Mouse (Mus musculus) layer of hippocampus, adult 9-11 months (tissue): Measurements from ENCODE around the gene Spsb4.

Experiments
- DNase-seq: peaks from one replicate; pipeline ENCODE4 v3.0.0; 2022

Gene Spsb4

GRCm38 (mm10) chr9:97018677-97019147, at the start of gene Spsb4:
Gene Spsb4 (minus strand): TSS chr9:97018843.
- peak; percentile 54 for DNase-seq

GRCm38 (mm10) chr9:97067761-97068160, 49.1 kb upstream of the Spsb4 start:
- DNase-seq, result no peak

GRCm38 (mm10) chr9:97065885-97066284, 47.2 kb upstream of the Spsb4 start:
- DNase-seq, result no peak

GRCm38 (mm10) chr9:97065216-97065615, 46.6 kb upstream of the Spsb4 start:
- no peak for DNase-seq

- DNase-seq, result no peak
These were observed 45.5 kb upstream of the Spsb4 start for GRCm38 (mm10) chr9:97064161-97064560.

GRCm38 (mm10) chr9:97061696-97062095, 43.1 kb upstream of the Spsb4 start:
- DNase-seq, result no peak

GRCm38 (mm10) chr9:97056541-97057338, 38.1 kb upstream of the Spsb4 start:
- DNase-seq, result no peak

GRCm38 (mm10) chr9:97055906-97056305, 37.3 kb upstream of the Spsb4 start:
- no peak for DNase-seq

- no peak for DNase-seq
These were observed 32.5 kb upstream of the Spsb4 start for GRCm38 (mm10) chr9:97051176-97051575.

- no peak for DNase-seq
These were observed 27.6 kb upstream of the Spsb4 start for GRCm38 (mm10) chr9:97046240-97046639.

GRCm38 (mm10) chr9:97041633-97042032, 23.0 kb upstream of the Spsb4 start:
- DNase-seq, result no peak

- DNase-seq, result no peak
These were observed 19.4 kb upstream of the Spsb4 start for GRCm38 (mm10) chr9:97038010-97038409.

GRCm38 (mm10) chr9:97036656-97037055, 18.0 kb upstream of the Spsb4 start:
- no peak for DNase-seq

- DNase-seq, result no peak
These were observed 8.7 kb upstream of the Spsb4 start for GRCm38 (mm10) chr9:97027361-97027760.

- no peak for DNase-seq
These were observed 7.4 kb upstream of the Spsb4 start for GRCm38 (mm10) chr9:97026006-97026405.

- no peak for DNase-seq
These were observed 5.8 kb upstream of the Spsb4 start for GRCm38 (mm10) chr9:97024451-97024850.

- no peak for DNase-seq
These were observed 4.3 kb upstream of the Spsb4 start for GRCm38 (mm10) chr9:97022948-97023347.

GRCm38 (mm10) chr9:97022371-97022770, 3.7 kb upstream of the Spsb4 start:
- no peak for DNase-seq

GRCm38 (mm10) chr9:97020152-97020551, 1.5 kb upstream of the Spsb4 start:
- DNase-seq, result no peak

- no peak for DNase-seq
These were observed 1.0 kb upstream of the Spsb4 start for GRCm38 (mm10) chr9:97019686-97020085.

- no peak for DNase-seq
These were observed 588 bp upstream of the Spsb4 start for GRCm38 (mm10) chr9:97019231-97019630.

- peak; percentile 36 for DNase-seq
These were observed 617 bp downstream of the Spsb4 start for GRCm38 (mm10) chr9:97017811-97018641.

- no peak for DNase-seq
These were observed 1.4 kb downstream of the Spsb4 start for GRCm38 (mm10) chr9:97017121-97017810.
